Mouse (Mus musculus) cerebellum, adult 2 months (tissue): ENCODE results near the gene Ppih.

Experiments
- CTCF ChIP-seq: fragments of 200-500 bp; IDR thresholded peaks from 2 replicates; pipeline ENCODE4 v1.5.1; 2011; ENCODE audit warnings: low read depth, mild to moderate bottlenecking, control low read depth, low read length, moderate library complexity, borderline replicate concordance; ENCODE audit not compliant: insufficient read depth
- POLR2A ChIP-seq: fragments of 200-500 bp; IDR thresholded peaks from 2 replicates; pipeline ENCODE4 v1.6.1; 2011; ENCODE audit warnings: low read length, control low read depth, borderline replicate concordance; ENCODE audit not compliant: insufficient read depth

GRCm38 (mm10) chr4:119295134-119295453 is 25.3 kb downstream of the Ppih start:
- TF ChIP-seq CTCF = no peak
- TF ChIP-seq POLR2A = no peak
